Mouse (Mus musculus) ES-E14 (cell line): ENCODE data around the gene Sulf2. TPM values are rescaled to one million over a fixed set of nuclear protein-coding genes. Genes with fewer than 3 reads are reported as not detected.
A peak's percentile ranks its signal among the peaks of the same experiment; 100 is the strongest.

ENCODE experiments used
- DNase-seq: peaks from one replicate; pipeline ENCODE4 v3.0.0-alpha.2; 2013; ENCODE audit warnings: low read depth, low spot score
- H3K27ac ChIP-seq: 2 replicates; pipeline ENCODE4 v1.5.1; 2012; ENCODE audit warnings: low read depth, mild to moderate bottlenecking, low read length, moderate library complexity, mixed read lengths; ENCODE audit not compliant: poor library complexity, insufficient read depth, severe bottlenecking
- H3K36me3 ChIP-seq: 2 replicates; pipeline ENCODE4 v1.6.1; 2012; ENCODE audit warnings: mild to moderate bottlenecking, low read length, moderate library complexity, mixed read lengths; ENCODE audit not compliant: control insufficient read depth, poor library complexity, insufficient read depth, severe bottlenecking
- H3K4me1 ChIP-seq, 2 experiments: fragments of 150-350 bp in 1 of 2; sonication (generic) in 1 of 2; 2 replicates each; pipeline ENCODE4 v1.6.1; 2012; ENCODE audit warnings: low read length in 2 of 2, mild to moderate bottlenecking in 1 of 2, mixed read lengths in 1 of 2; ENCODE audit not compliant: control insufficient read depth in 2 of 2, insufficient read depth in 2 of 2, poor library complexity in 1 of 2
- H3K4me3 ChIP-seq, 2 experiments: fragments of 150-350 bp in 1 of 2; sonication (generic) in 1 of 2; 2 replicates each; pipeline ENCODE4 v1.5.1; 2012; ENCODE audit warnings: low read length in 2 of 2, low read depth in 1 of 2, mild to moderate bottlenecking in 1 of 2, mixed read lengths in 1 of 2; ENCODE audit not compliant: insufficient read depth in 1 of 2, poor library complexity in 1 of 2, severe bottlenecking in 1 of 2
- H3K9ac ChIP-seq: 2 replicates; pipeline ENCODE4 v1.6.1; 2012; ENCODE audit warnings: low read depth, mild to moderate bottlenecking, low read length, mixed read lengths; ENCODE audit not compliant: poor library complexity, insufficient read depth, severe bottlenecking
- H3K9me3 ChIP-seq: fragments of 150-350 bp; sonication (generic); 2 replicates; pipeline ENCODE4 v1.6.1; 2012; ENCODE audit warnings: low read depth, mild to moderate bottlenecking, low read length; ENCODE audit not compliant: control insufficient read depth, insufficient read depth
- CHD2 ChIP-seq: IDR thresholded peaks from 2 replicates; pipeline ENCODE4 v1.6.1; 2014; ENCODE audit warnings: mild to moderate bottlenecking, low read depth, low read length, inconsistent platforms
- HCFC1 ChIP-seq: IDR thresholded peaks from 2 replicates; pipeline ENCODE4 v1.6.1; 2012; ENCODE audit warnings: low read length, inconsistent platforms, borderline replicate concordance; ENCODE audit not compliant: insufficient read depth
- MAFK ChIP-seq: IDR thresholded peaks from 2 replicates; pipeline ENCODE4 v1.6.1; 2014; ENCODE audit warnings: mild to moderate bottlenecking, low read depth, low read length, inconsistent platforms; ENCODE audit not compliant: insufficient read depth
- ZC3H11A ChIP-seq: IDR thresholded peaks from 2 replicates; pipeline ENCODE4 v1.6.1; 2012; ENCODE audit warnings: low read depth, mild to moderate bottlenecking, inconsistent platforms, low read length, borderline replicate concordance
- ZNF384 ChIP-seq: IDR thresholded peaks from 2 replicates; pipeline ENCODE4 v1.6.1; 2012; ENCODE audit warnings: low read depth, low read length, inconsistent platforms
- in situ Hi-C, 2 experiments: fragments of 600-800 bp; cut with MboI; formaldehyde crosslinking; loops; one replicate each; pipeline ENCODE4 v1.15.1; 2025; ENCODE audit warnings: low sequenced_read_pairs in 2 of 2, inconsistent platforms in 1 of 2; ENCODE audit not compliant: unreplicated experiment in 2 of 2
- total RNA-seq: library from RNA; depleted of rRNA; stranded (reverse); fragments of 300-350 nt; gene quantifications from 2 replicates; pipeline ENCODE4 v1.2.3, GENCODE M21; 2012

Sulf2 gene
- total RNA-seq, 1 experiment, result 102 TPM

DNA sequence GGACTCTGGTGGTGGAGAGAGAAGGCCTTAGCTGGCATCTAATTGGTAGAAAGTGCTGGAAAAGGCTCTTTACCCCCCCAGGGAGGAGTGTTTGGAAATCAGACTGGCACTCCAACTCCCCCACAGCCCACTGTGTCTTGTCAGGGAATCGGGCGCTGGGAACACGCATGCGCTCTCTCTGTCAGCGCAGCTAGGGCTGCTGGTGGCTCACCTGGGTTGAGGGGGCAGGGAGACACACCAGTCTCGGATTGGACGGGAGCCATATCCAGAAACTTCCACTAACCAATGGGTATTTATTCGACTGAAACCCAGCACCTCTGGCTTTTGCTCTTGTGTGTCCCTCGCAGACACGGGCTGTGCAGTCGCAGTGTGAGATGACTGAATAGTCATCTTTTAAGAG, 42.5 kb downstream of the Sulf2 start:
- no peak overlapping the region for H3K4me3 ChIP-seq
- H3K36me3 ChIP-seq, result peaks cover 29% of the 10 kb centered on the region
- in situ Hi-C loops, result no loop called here
- H3K9ac ChIP-seq, result no peak overlapping the region
- peaks cover 4 to 43% of the 10 kb centered on the region in 2 experiments; a peak in 3 of 4 replicates for H3K4me1 ChIP-seq
- no peak for DNase-seq
- H3K9me3 ChIP-seq, result no peaks in the 10 kb centered on the region
- H3K27ac ChIP-seq, result no peak overlapping the region
- TF ChIP-seq ZC3H11A (no peak), MAFK (no peak), HCFC1 (no peak), ZNF384 (no peak), CHD2 (no peak)

DNA sequence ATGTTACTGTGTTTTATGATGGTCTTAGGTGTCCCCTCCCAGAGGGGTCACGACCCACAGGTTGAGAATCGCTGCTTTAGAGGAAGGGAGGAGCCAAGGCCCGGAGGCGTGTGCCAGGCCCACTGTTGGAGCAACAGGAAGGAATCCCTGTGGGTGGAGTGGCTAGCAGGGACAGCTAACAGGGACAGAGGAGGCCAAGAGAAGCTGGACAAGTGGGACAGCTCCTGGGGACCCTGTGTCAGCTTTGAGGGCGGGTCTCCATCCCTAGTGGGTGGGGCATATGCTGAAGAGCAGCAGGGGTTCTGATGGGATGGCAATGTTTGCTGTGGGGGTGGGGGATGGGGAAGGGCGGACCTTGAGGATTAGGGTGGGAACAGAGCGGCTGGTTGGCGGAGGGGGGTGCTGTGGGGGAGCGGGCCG, 43.6 kb downstream of the Sulf2 start:
- TF ChIP-seq MAFK (no peak), ZC3H11A (no peak), HCFC1 (no peak), ZNF384 (no peak), CHD2 (peak; percentile 89)
- no peak overlapping the region for H3K9ac ChIP-seq
- no peaks in the 10 kb centered on the region for H3K9me3 ChIP-seq
- H3K4me3 ChIP-seq, result no peak overlapping the region
- no peak for DNase-seq
- in situ Hi-C loops, result no loop called here
- peaks cover 35% of the 10 kb centered on the region for H3K36me3 ChIP-seq
- peaks cover 4 to 43% of the 10 kb centered on the region in 2 experiments; a peak in 3 of 4 replicates for H3K4me1 ChIP-seq
- no peak overlapping the region for H3K27ac ChIP-seq

DNA sequence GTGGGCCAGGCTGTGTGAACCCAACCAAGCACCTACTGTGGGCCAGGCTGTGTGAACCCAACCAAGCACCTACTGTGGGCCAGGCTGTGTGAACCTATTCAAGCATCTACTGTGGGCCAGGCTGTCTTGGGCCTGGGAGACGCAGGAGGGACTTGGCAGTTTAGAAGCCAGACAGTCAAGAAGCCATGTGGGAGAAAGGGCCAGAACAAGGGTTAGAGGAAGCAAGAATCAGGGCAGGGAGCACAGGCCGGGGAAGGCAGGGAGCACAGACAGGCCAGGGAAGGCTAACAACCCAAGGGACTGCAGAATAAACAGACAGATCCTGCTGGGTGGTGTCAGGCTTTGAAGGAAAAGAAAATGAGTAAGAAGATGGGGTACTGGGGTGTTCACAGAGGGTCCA, 44.2 kb downstream of the Sulf2 start:
- TF ChIP-seq MAFK (no peak), HCFC1 (no peak)
- H3K27ac ChIP-seq, result no peak overlapping the region
- in situ Hi-C loops, result no loop called here

DNA sequence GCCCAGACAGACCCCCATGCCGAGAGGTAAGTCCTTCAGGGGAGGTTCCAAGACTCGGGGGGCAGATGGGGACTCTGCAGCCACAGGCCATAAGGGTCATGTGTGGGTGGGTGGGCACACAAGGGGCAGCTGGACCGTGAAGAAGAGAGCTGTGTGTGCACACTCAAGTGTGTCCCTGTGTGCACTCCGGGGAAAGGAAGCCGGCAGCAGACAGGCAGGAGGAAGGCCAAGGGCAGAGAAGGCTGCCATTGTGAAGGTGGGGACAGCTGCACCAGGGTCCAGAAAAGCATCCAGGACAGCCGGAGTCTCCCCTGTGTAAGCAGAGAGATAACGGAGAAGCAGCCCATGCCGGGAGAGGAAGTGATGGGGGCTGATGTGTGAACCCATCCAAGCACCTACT, 44.7 kb downstream of the Sulf2 start:
- Histone ChIP-seq H3K4me1 (peaks cover 4 to 43% of the 10 kb centered on the region in 2 experiments; a peak in 3 of 4 replicates), H3K9me3 (no peaks in the 10 kb centered on the region), H3K9ac (no peak overlapping the region), H3K27ac (no peak overlapping the region), H3K4me3 (no peak overlapping the region), H3K36me3 (peaks cover 26% of the 10 kb centered on the region; the same call in 1 of the 2 replicates)
- no peak for DNase-seq
- TF ChIP-seq ZC3H11A (no peak), CHD2 (no peak), ZNF384 (no peak), MAFK (no peak), HCFC1 (no peak)
- in situ Hi-C loops, result no loop called here

More for the DNA sequence above, 44.2 kb downstream of the Sulf2 start:
- peaks cover 31% of the 10 kb centered on the region; the same call in 1 of the 2 replicates for H3K36me3 ChIP-seq
- H3K9ac ChIP-seq, result no peak overlapping the region
- no peak overlapping the region for H3K4me3 ChIP-seq
- DNase-seq, result no peak
- H3K4me1 ChIP-seq, result peaks cover 4 to 41% of the 10 kb centered on the region in 2 experiments; a peak in 3 of 4 replicates
- no peaks in the 10 kb centered on the region for H3K9me3 ChIP-seq

DNA sequence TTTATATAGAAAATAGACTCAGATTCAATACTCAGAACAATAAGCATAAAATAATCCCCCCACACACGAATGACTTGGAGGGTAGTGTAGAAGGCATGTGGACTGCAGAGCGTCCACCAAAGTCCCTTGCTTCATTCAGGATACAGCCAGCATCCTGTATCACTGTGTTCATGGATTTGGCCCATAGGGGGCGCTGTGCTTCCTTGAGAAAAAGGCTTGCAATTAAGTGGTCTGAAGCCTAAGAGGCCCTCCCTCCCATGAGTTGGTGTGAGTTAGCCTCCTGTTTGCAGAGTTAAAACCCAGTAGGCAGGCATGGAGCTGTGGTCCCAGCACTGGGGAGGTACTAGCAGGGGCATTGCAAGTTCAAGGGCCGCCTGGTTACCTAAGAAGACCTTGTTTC, 47.1 kb downstream of the Sulf2 start:
- no peaks in the 10 kb centered on the region for H3K9me3 ChIP-seq
- H3K4me1 ChIP-seq, result peaks cover 1 to 26% of the 10 kb centered on the region in 2 experiments; a peak in 3 of 4 replicates
- DNase-seq, result peak; percentile 88
- no peak overlapping the region for H3K4me3 ChIP-seq
- in situ Hi-C loops, result loop anchor here in 1 of 2 experiments (10.0 kb wide), 1 partner anchor 226 kb away; no protein-coding TSS in a partner anchor
- H3K36me3 ChIP-seq, result peaks cover 20% of the 10 kb centered on the region
- TF ChIP-seq MAFK (no peak), ZC3H11A (peak; percentile 67; the same call in 1 of the 2 replicates)
- H3K27ac ChIP-seq, result no peak overlapping the region
- no peak overlapping the region for H3K9ac ChIP-seq
